8 mouse cellular contexts compared by ENCODE assay signal in genomic region chr7:81212261-81212681, GRCm38 (mm10). TPM values are rescaled to one million over a fixed set of nuclear protein-coding genes. Genes with fewer than 3 reads are reported as not detected.
A peak's percentile ranks its signal among the peaks of the same experiment; 100 is the strongest.
DNase-seq lines count a peak whose midpoint lies in the region; ATAC-seq lines count a peak whose summit lies in the region.

No protein-coding gene starts in this region.

- peak overlapping the region; percentile 63 for H3K4me2 ChIP-seq in forebrain, embryonic 12.5 days

- intact Hi-C loops in heart, postnatal 25 days (cut with DNase I): no loop called here

- ATAC-seq in forebrain, embryonic 12.5 days (ENCODE audit: low FRiP score): peak; percentile 44; the same call in 1 of the 2 replicates
- ATAC-seq in megakaryocyte, adult 5-6 weeks (ENCODE audit: poor library complexity, severe bottlenecking): peak; percentile 65

- H3K4me1 ChIP-seq in forebrain, embryonic 12.5 days: peaks cover 22% of the 10 kb centered on the region

- no peaks in the 10 kb centered on the region for H3K9me3 ChIP-seq in forebrain, embryonic 12.5 days

- H3K27ac ChIP-seq in forebrain, embryonic 12.5 days: peak overlapping the region; percentile 37

- WGBS in forebrain, embryonic 12.5 days: under 1% methylated on average over 22 of the region's 22 CpGs

- H3K9ac ChIP-seq in forebrain, embryonic 12.5 days: peak overlapping the region; percentile 42; the same call in 1 of the 2 replicates

- H3K27me3 ChIP-seq in forebrain, embryonic 12.5 days: peaks cover 80% of the 10 kb centered on the region

- peak; percentile 5 for DNase-seq in right cerebral cortex, adult 18-20 months
- no peak for DNase-seq in right cerebral cortex, adult 2 months (ENCODE audit: low spot score in 2 of 2)
- DNase-seq in heart, postnatal 25 days (ENCODE audit: low spot score): peak; percentile 72
- DNase-seq in kidney, postnatal 36 days: peak; percentile 85 to 90
- peak; percentile 69 for DNase-seq in retina, embryonic 14.5 days (ENCODE audit: low spot score)
- peak; percentile 11 for DNase-seq in urinary bladder, postnatal 10 days (ENCODE audit: low spot score)

- H3K4me3 ChIP-seq in forebrain, embryonic 12.5 days (replicated peaks): peak overlapping the region; percentile 47

- H3K36me3 ChIP-seq in forebrain, embryonic 12.5 days (replicated peaks): no peaks in the 10 kb centered on the region

RNA-seq across cellular contexts. Expression of gene Pde8a, which starts 1.1 kb away (rescaled TPM):
- 2.3 and 2.8 TPM in 2 replicates for polyA plus RNA-seq in forebrain, embryonic 12.5 days (2016; fragmentation: Nextera tagmentation; extraction: Ambion mirVana)
- total RNA-seq in heart, postnatal 25 days (2021): 10 to 100 TPM in 1 of 2 experiments, 1 to 10 TPM in 1; 9.7 to 10.1 TPM
- total RNA-seq in megakaryocyte, adult 5-6 weeks (2015): 14.4 and 15.9 TPM in 2 replicates
- total RNA-seq in megakaryocyte, adult 5-6 weeks (2017): 6.4 and 8.4 TPM in 2 replicates

Comparison
In these comparisons a context has a peak if more than half of its experiments do, and no peak if none do; other contexts are left out.
1. DNase-seq: peak in right cerebral cortex, adult 18-20 months (single experiment), heart, postnatal 25 days (single experiment), kidney, postnatal 36 days (2 of 2), retina, embryonic 14.5 days (single experiment) and urinary bladder, postnatal 10 days (single experiment); none in right cerebral cortex, adult 2 months (0 of 2).